Mouse (Mus musculus) left cerebral cortex, postnatal 14 days (tissue): ENCODE results near the gene Padi2. TPM values are rescaled to one million over a fixed set of nuclear protein-coding genes. Genes with fewer than 3 reads are reported as not detected.

Experiments used
- DNase-seq, 2 experiments: peaks; one replicate each; pipeline ENCODE4 v3.0.0; 2021 to 2022; ENCODE audit warnings: low spot score in 2 of 2, mixed read lengths in 1 of 2
- intact Hi-C: fragments of 180-260 bp; cut with DNase I; formaldehyde crosslinking; loops from one replicate; pipeline ENCODE4 v1.15.1; 2025
- total RNA-seq, 2 experiments: library from RNA; stranded (reverse); gene quantifications; 2 replicates each; pipeline ENCODE4 v1.2.3; 2021

The Padi2 gene
- total RNA-seq, 2 experiments from 2014 or later, result 5.7 to 8.1 TPM

GRCm38 (mm10) chr4:140974408-140974807 lies 68.3 kb downstream of the Padi2 start:
- no peak for DNase-seq
- intact Hi-C loops, result no loop called here

- intact Hi-C loops, result no loop called here
- no peak for DNase-seq
Observed at GRCm38 (mm10) chr4:140975356-140975755, 69.2 kb downstream of the Padi2 start.

DNA sequence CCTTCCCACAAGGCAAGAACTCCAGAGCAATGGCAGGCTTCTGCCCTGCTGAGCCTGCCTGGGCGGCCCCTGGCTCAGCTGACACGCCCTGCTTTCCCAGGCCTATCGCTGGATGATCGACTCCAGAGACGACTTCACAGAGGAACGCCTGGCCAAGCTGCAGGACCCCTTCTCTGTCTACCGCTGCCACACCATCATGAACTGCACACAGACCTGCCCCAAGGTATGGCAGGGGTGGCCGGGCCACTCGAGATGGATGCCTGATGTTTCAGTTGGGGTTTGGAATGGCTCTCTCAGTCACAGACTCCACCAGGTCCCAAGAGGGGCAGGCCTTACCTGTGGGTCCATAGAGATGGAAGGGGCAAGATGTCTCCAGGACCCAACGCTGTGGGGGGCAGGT lies 71.1 kb downstream of the Padi2 start:
- intact Hi-C loops, result no loop called here
- DNase-seq, result no peak

DNA sequence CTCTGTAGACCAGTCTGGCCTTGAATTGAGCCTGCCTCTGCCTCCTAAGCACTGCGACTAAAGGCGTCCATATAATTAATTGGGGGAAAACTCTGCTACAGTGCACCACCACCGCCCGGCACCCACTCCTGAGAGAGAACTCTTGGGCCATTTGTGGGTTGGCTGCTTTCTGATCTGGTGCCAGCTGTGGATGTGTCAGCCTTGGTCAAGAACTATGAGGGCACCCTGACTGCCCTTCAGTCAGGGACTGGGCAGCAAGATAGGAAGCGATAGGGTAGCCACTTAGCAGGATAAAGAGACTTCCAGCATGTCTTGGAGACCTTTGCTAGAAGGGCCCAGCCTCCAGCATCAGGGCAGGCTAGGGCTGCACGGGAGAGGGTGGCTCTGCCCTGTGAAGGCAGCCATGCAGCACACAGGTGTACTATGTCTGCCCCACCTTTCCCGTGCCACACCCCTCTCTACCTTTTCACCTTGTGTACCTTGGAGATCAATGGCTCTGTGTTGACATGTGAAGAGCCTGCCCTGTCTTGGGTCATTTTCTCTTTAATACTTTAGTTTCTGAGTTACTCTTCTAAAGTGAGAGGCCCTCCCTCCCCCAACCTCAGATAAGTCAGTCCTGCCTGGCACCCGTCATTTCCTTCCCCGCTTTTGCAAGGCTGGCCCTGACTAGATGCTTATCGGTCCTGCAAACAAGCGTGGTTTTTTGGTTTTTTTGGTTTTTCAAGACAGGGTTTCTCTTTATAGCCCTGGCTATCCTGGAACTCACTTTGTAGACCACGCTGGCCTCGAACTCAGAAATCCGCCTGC lies 71.9 kb downstream of the Padi2 start:
- intact Hi-C loops, result no loop called here
- DNase-seq, result no peak

- intact Hi-C loops, result no loop called here
- no peak for DNase-seq
Observed at GRCm38 (mm10) chr4:140981605-140982004, 75.5 kb downstream of the Padi2 start.

DNA sequence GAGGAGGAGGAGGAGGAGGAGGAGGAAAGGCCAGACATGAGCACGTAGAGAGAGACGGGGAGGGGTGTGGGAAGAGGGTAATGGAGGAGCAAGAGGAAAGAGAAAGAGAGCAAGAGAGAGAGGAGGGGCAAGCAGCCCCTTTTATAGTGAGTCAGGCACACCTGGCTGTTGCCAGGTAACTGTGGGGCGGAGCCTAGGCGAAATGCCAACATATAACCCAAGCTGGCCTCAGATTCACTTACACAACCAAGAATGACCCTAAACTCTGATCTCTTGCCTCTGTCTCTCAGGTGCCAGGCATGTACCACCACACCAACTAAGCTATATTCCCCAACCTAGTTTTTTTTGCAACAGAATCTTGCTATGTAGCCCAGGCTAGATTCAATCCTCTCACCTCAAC lies 76.7 kb downstream of the Padi2 start:
- intact Hi-C loops, result no loop called here
- DNase-seq, result no peak

- intact Hi-C loops, result no loop called here
- peak; percentile 46 to 60 for DNase-seq
Observed at GRCm38 (mm10) chr4:140983442-140983841, 77.3 kb downstream of the Padi2 start.

DNA sequence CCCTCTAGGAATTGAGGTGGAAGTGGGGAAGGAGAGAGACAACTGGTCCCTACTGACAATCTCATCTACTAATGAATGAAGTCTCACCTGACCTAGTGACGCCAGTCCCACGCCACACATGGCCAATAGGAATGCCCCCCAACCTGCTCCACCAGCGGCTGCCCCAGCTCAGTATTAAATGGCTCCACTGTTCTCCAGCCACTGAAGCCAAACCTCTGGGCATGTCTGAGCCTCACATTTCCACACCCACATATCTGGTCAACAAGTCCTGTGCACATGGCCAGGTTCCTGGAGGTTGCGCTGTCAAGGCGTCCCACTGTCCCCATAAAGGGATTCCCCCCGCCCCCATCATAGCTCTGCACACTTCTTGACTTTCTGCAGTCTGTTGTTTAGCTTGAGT lies 78.4 kb downstream of the Padi2 start:
- intact Hi-C loops, result no loop called here
- DNase-seq, result no peak

- intact Hi-C loops, result no loop called here
Observed at GRCm38 (mm10) chr4:140986024-140986710, 80.0 kb downstream of the Padi2 start.

GRCm38 (mm10) chr4:140986711-140987395 lies 80.7 kb downstream of the Padi2 start, which contains the start of gene Atp13a2:
Gene Atp13a2, plus strand, starts transcription at chr4:140986873.
- intact Hi-C loops, result no loop called here

More at GRCm38 (mm10) chr4:140986024-140986710, 80.0 kb downstream of the Padi2 start:
- no peak for DNase-seq

GRCm38 (mm10) chr4:140987476-140987875 lies 81.3 kb downstream of the Padi2 start:
- intact Hi-C loops, result no loop called here
- DNase-seq, result no peak

More at GRCm38 (mm10) chr4:140986711-140987395, 80.7 kb downstream of the Padi2 start, which contains the start of gene Atp13a2:
- DNase-seq, result peak; percentile 93 to 94

DNA sequence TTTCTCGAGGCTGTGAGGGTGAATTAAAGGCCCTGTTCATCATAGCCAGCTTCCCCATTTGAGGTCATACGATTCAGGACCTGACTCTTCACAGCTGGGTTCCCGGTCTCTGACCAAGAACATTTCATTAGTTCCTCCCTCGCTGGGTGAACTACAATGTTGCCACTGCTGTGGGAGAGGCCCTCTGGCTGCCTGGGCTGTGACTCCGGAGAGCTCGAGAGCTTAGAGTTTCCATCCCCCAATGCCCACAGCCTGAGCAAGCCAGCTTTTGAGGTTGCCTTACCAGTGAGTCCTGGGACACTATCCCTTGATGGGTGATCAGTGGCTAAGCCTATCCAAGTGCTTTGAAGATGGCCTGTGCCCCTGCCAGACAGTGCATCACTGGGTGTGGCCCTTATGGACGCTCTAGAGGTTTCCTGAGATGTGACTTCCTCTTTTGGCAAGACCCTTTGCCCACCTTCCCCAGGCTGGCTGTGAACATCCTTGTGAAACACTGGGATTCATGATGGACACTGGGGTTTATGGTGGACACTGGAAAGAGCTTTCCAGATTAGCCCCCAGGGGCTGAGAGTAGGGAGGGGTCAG lies 82.7 kb downstream of the Padi2 start:
- intact Hi-C loops, result no loop called here
- no peak for DNase-seq

DNA sequence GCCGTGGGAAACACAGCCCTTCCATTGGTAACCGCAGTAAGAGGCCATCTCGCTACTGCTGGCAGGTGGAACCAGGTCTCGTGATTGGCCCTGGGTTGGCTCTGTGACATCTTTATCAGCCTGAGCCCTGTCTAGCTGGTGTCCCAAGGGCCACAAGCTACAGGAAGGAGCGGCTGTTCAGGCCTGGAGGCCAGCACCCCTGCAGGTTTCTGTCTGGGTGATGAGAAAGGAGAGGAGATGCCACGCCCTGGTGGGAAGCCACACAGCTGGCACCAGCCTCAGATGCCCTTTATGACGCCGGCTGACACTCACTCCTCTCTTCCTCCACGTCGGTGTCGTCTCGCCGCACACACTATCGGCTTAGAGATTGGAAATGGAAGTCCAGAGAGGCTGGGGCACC lies 83.3 kb downstream of the Padi2 start:
- DNase-seq, result no peak
- intact Hi-C loops, result no loop called here

DNA sequence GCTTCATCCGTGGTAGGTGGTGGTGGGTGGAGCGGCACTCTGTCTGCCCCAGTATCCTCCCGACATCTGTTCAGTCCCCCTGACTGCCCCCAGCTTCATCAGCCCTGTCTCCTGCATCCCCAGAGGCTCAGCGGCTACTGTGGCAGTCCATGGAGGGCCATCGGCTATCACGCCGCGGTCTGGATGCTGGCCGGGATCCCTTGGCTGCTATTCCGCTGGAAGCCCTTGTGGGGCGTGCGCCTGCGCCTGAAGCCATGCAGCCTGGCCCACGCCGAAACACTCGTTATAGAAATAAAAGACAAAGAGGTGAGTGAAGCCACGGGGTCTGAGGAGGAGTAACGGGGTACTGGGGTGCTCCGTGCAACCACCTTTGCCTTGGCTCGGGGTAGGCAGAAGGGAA lies 86.1 kb downstream of the Padi2 start:
- intact Hi-C loops, result no loop called here
- no peak for DNase-seq

- intact Hi-C loops, result no loop called here
- no peak for DNase-seq
Observed at GRCm38 (mm10) chr4:140993846-140994245, 87.7 kb downstream of the Padi2 start.

DNA sequence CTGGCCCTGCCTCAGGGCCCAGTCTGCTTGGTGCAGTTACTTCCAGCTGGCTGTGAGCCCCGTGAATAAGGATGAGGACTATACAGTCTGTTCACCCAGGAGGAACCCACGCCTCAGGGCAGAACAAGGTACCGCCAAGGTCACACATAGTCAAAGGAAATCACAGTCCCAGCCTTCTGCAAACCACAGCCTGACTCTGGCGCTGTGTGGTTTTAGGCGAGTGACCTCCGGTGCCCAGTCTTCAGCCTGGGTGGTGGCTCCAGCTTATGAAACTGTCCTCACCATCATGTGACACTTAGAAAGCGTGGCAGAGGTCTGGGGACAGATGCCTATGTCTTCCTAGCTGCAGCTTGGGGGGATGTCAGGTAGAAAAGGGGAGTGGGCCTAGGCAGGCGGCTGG lies 89.7 kb downstream of the Padi2 start:
- intact Hi-C loops, result no loop called here
- no peak for DNase-seq

GRCm38 (mm10) chr4:140996812-140997211 lies 90.7 kb downstream of the Padi2 start:
- intact Hi-C loops, result no loop called here
- no peak for DNase-seq
